Comparison of ENCODE assay signal across 8 mouse cellular contexts in the genomic region with DNA sequence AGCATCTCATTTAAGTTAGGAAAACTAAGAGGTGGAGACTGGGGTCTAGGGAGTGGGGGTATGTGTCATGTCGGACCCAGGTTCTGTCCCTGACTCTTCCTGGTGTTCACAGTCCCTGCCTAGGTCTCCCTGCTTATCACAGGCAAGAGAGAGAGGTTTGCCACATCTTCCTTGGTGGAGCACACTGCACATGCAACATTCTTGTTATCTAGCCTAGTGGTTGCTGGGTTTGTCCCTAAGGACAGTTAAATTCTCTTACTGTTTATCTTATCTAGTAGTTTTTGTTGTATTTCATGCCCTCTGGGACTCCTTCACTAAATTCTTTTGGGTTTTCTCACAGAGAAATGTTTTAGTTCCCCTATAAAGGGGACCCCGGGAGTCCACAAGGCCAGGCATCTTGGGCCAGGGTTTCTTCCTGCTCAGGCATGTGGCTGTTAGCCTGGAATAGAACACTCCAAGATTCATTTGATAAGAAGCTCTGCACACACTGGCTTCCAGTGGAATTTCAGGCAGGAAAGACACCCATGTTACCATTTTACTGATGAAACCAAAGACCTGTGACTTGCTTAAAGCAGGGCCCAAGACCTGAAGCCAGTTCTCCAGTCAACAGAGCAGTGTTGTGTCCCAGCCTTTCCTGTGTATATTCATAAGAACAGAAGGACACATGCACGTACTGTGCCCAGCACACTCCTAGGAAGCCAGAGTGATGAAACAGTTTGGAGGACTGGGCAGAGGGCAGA. TPM values are rescaled to one million over a fixed set of nuclear protein-coding genes. Genes with fewer than 3 reads are reported as not detected.
DNase-seq lines count a peak whose midpoint lies in the region; ATAC-seq and TF ChIP-seq lines count a peak whose summit lies in the region.

No protein-coding gene starts in this region.

- TF ChIP-seq CTCF in kidney, postnatal 0 days (IDR thresholded peaks at IDR 0.05; ENCODE audit: low read depth): no peak

- H3K9ac ChIP-seq in midbrain, embryonic 11.5 days (ENCODE audit: low read length): no peak overlapping the region
- H3K9ac ChIP-seq in midbrain, embryonic 13.5 days (replicated peaks): no peak overlapping the region
- no peak overlapping the region for H3K9ac ChIP-seq in kidney, postnatal 0 days (ENCODE audit: low read depth, low read length)
- H3K9ac ChIP-seq in stomach, embryonic 15.5 days: no peak overlapping the region

- no peak overlapping the region for H3K4me2 ChIP-seq in midbrain, embryonic 11.5 days
- no peak overlapping the region for H3K4me2 ChIP-seq in midbrain, embryonic 13.5 days (replicated peaks)
- peak overlapping the region; percentile 30; the same call in 1 of the 2 replicates for H3K4me2 ChIP-seq in kidney, postnatal 0 days (ENCODE audit: low read length)
- H3K4me2 ChIP-seq in stomach, embryonic 15.5 days: no peak overlapping the region

- H3K9me3 ChIP-seq in midbrain, embryonic 11.5 days (ENCODE audit: control insufficient read depth, low read length): no peaks in the 10 kb centered on the region
- no peaks in the 10 kb centered on the region for H3K9me3 ChIP-seq in midbrain, embryonic 13.5 days
- no peaks in the 10 kb centered on the region for H3K9me3 ChIP-seq in kidney, postnatal 0 days (replicated peaks; ENCODE audit: low read length)
- no peaks in the 10 kb centered on the region for H3K9me3 ChIP-seq in stomach, embryonic 15.5 days

- H3K27ac ChIP-seq in midbrain, embryonic 11.5 days (ENCODE audit: low read depth, low read length): no peak overlapping the region
- no peak overlapping the region for H3K27ac ChIP-seq in midbrain, embryonic 13.5 days
- H3K27ac ChIP-seq in kidney, postnatal 0 days: peak overlapping the region; percentile 80
- peak overlapping the region; percentile 73 for H3K27ac ChIP-seq in stomach, embryonic 15.5 days

- no peaks in the 10 kb centered on the region for H3K36me3 ChIP-seq in midbrain, embryonic 11.5 days (ENCODE audit: control insufficient read depth, insufficient read depth, low read length)
- H3K36me3 ChIP-seq in midbrain, embryonic 13.5 days: no peaks in the 10 kb centered on the region
- no peaks in the 10 kb centered on the region for H3K36me3 ChIP-seq in kidney, postnatal 0 days (ENCODE audit: insufficient read depth, low read length)
- H3K36me3 ChIP-seq in stomach, embryonic 15.5 days: no peaks in the 10 kb centered on the region

- WGBS in midbrain, embryonic 11.5 days: 85% methylated on average over 3 of the region's 3 CpGs
- 88% methylated on average over 3 of the region's 3 CpGs for WGBS in midbrain, embryonic 13.5 days
- WGBS in kidney, postnatal 0 days: 47% methylated on average over 3 of the region's 3 CpGs
- 65% methylated on average over 3 of the region's 3 CpGs for WGBS in stomach, embryonic 15.5 days

- H3K27me3 ChIP-seq in midbrain, embryonic 11.5 days (ENCODE audit: control insufficient read depth, insufficient read depth, low read length): no peaks in the 10 kb centered on the region
- H3K27me3 ChIP-seq in midbrain, embryonic 13.5 days: no peaks in the 10 kb centered on the region
- no peaks in the 10 kb centered on the region for H3K27me3 ChIP-seq in kidney, postnatal 0 days (ENCODE audit: insufficient read depth, low read length)
- H3K27me3 ChIP-seq in stomach, embryonic 15.5 days (replicated peaks): no peaks in the 10 kb centered on the region

- no peak overlapping the region for H3K4me3 ChIP-seq in midbrain, embryonic 11.5 days (ENCODE audit: low read depth, low read length)
- H3K4me3 ChIP-seq in midbrain, embryonic 13.5 days (replicated peaks): no peak overlapping the region
- H3K4me3 ChIP-seq in kidney, postnatal 0 days (replicated peaks; ENCODE audit: low read depth, low read length): no peak overlapping the region
- H3K4me3 ChIP-seq in stomach, embryonic 15.5 days (replicated peaks): no peak overlapping the region

- peak; percentile 95 for DNase-seq in heart, adult 11 months
- no peak for DNase-seq in heart, adult 9 months (ENCODE audit: low spot score in 2 of 2)
- peak; percentile 66 for DNase-seq in midbrain, embryonic 11.5 days (ENCODE audit: low spot score, missing footprints)
- no peak for DNase-seq in kidney, postnatal 0 days (ENCODE audit: low spot score)
- DNase-seq in frontal cortex, postnatal 10 days (ENCODE audit: low spot score in 2 of 2): no peak
- DNase-seq in urinary bladder, adult 2 months (ENCODE audit: low spot score): no peak

- no peak for ATAC-seq in midbrain, embryonic 11.5 days (ENCODE audit: low FRiP score)
- ATAC-seq in midbrain, embryonic 13.5 days: no peak
- no peak for ATAC-seq in kidney, postnatal 0 days (replicated peaks; ENCODE audit: low FRiP score, low read depth)
- peak; percentile 46; the same call in 1 of the 2 replicates for ATAC-seq in stomach, embryonic 15.5 days (ENCODE audit: insufficient read depth, low FRiP score, low read depth)

- H3K4me1 ChIP-seq in midbrain, embryonic 11.5 days (ENCODE audit: control insufficient read depth, insufficient read depth, low read length): peaks cover 24% of the 10 kb centered on the region
- peaks cover 44% of the 10 kb centered on the region for H3K4me1 ChIP-seq in midbrain, embryonic 13.5 days (replicated peaks)
- peaks cover 23% of the 10 kb centered on the region for H3K4me1 ChIP-seq in kidney, postnatal 0 days (replicated peaks; ENCODE audit: insufficient read depth, low read length)
- H3K4me1 ChIP-seq in stomach, embryonic 15.5 days: 0 out of 2 replicates have a peak, but pooled peaks cover 23% of the 10 kb centered on the region

RNA-seq across cellular contexts. Expression of a gene that starts 34.9 kb away (rescaled TPM):
- 153 and 162 TPM in 2 replicates for polyA plus RNA-seq in midbrain, embryonic 11.5 days (2014; fragmentation: Nextera tagmentation; extraction: Ambion mirVana)
- polyA plus RNA-seq in midbrain, embryonic 13.5 days (2015; fragmentation: Nextera tagmentation; extraction: Ambion mirVana): 124 and 126 TPM in 2 replicates
- 179 and 198 TPM in 2 replicates for polyA plus RNA-seq in kidney, postnatal 0 days (2015; fragmentation: Nextera tagmentation; extraction: Ambion mirVana)
- polyA plus RNA-seq in stomach, embryonic 15.5 days (2015; fragmentation: Nextera tagmentation; extraction: Ambion mirVana): 105 and 117 TPM in 2 replicates
- 83.9 and 114 TPM in 2 replicates for polyA plus RNA-seq in urinary bladder, adult 2 months (2012; rRNA removed)

RNA-seq across cellular contexts. Expression of a gene that starts 48.1 kb away (rescaled TPM):
- polyA plus RNA-seq in midbrain, embryonic 11.5 days (2014; fragmentation: Nextera tagmentation; extraction: Ambion mirVana): 35.0 and 38.8 TPM in 2 replicates
- polyA plus RNA-seq in midbrain, embryonic 13.5 days (2015; fragmentation: Nextera tagmentation; extraction: Ambion mirVana): 30.5 and 31.7 TPM in 2 replicates
- 66.6 and 72.5 TPM in 2 replicates for polyA plus RNA-seq in kidney, postnatal 0 days (2015; fragmentation: Nextera tagmentation; extraction: Ambion mirVana)
- polyA plus RNA-seq in stomach, embryonic 15.5 days (2015; fragmentation: Nextera tagmentation; extraction: Ambion mirVana): 46.3 and 49.1 TPM in 2 replicates
- polyA plus RNA-seq in urinary bladder, adult 2 months (2012; rRNA removed): 321 and 344 TPM in 2 replicates

RNA-seq across cellular contexts. Expression of a gene that starts 57.0 kb away (rescaled TPM):
- 5.6 and 6.1 TPM in 2 replicates for polyA plus RNA-seq in midbrain, embryonic 11.5 days (2014; fragmentation: Nextera tagmentation; extraction: Ambion mirVana)
- 3.4 and 4.6 TPM in 2 replicates for polyA plus RNA-seq in midbrain, embryonic 13.5 days (2015; fragmentation: Nextera tagmentation; extraction: Ambion mirVana)
- polyA plus RNA-seq in kidney, postnatal 0 days (2015; fragmentation: Nextera tagmentation; extraction: Ambion mirVana): 7.7 and 9.8 TPM in 2 replicates
- 6.1 and 6.4 TPM in 2 replicates for polyA plus RNA-seq in stomach, embryonic 15.5 days (2015; fragmentation: Nextera tagmentation; extraction: Ambion mirVana)
- 8.7 and 9.5 TPM in 2 replicates for polyA plus RNA-seq in urinary bladder, adult 2 months (2012; rRNA removed)

Comparison
In these comparisons a context has a peak if more than half of its experiments do, and no peak if none do; other contexts are left out.
1. DNase-seq: peak in heart, adult 11 months (single experiment) and midbrain, embryonic 11.5 days (single experiment); none in heart, adult 9 months (0 of 2), kidney, postnatal 0 days (single experiment), frontal cortex, postnatal 10 days (0 of 2) and urinary bladder, adult 2 months (single experiment).
2. H3K27ac ChIP-seq: peak in kidney, postnatal 0 days (single experiment) and stomach, embryonic 15.5 days (single experiment); none in midbrain, embryonic 11.5 days (single experiment) and midbrain, embryonic 13.5 days (single experiment).